Mouse (Mus musculus) kidney, adult 2 months (tissue): ENCODE results near the gene Ccdc142. TPM values are rescaled to one million over a fixed set of nuclear protein-coding genes. Genes with fewer than 3 reads are reported as not detected.

ENCODE experiments used
- DNase-seq: peaks from one replicate; pipeline ENCODE4 v3.0.0; 2021
- H3K27ac ChIP-seq: fragments of 200-500 bp; 2 replicates; pipeline ENCODE4 v1.5.1; 2012; ENCODE audit warnings: low read depth, low read length, control low read depth, inconsistent platforms; ENCODE audit not compliant: insufficient read depth
- H3K27me3 ChIP-seq: fragments of 200-500 bp; replicated peaks from 2 replicates; pipeline ENCODE4 v1.6.1; 2012; ENCODE audit warnings: mild to moderate bottlenecking, moderate library complexity, low read length, inconsistent platforms; ENCODE audit not compliant: control insufficient read depth, insufficient read depth
- H3K36me3 ChIP-seq: fragments of 200-500 bp; 2 replicates; pipeline ENCODE4 v1.6.1; 2012; ENCODE audit warnings: mild to moderate bottlenecking, moderate library complexity, low read length, inconsistent platforms; ENCODE audit not compliant: control insufficient read depth, insufficient read depth
- H3K4me1 ChIP-seq: fragments of 200-500 bp; 2 replicates; pipeline ENCODE4 v1.6.1; 2011; ENCODE audit warnings: low read length; ENCODE audit not compliant: control insufficient read depth, insufficient read depth
- H3K4me3 ChIP-seq: fragments of 200-500 bp; 2 replicates; pipeline ENCODE4 v1.5.1; 2011; ENCODE audit warnings: mild to moderate bottlenecking, low read depth, low read length, control low read depth; ENCODE audit not compliant: insufficient read depth
- CTCF ChIP-seq: fragments of 200-500 bp; conservative IDR thresholded peaks from 2 replicates; pipeline ENCODE4 v1.5.1; 2011; ENCODE audit warnings: low read depth, mild to moderate bottlenecking, control low read depth, low read length, moderate library complexity, mixed read lengths; ENCODE audit not compliant: insufficient read depth, insufficient read length
- POLR2A ChIP-seq: fragments of 200-500 bp; IDR thresholded peaks from one replicate; pipeline ENCODE4 v1.6.1; 2011; ENCODE audit warnings: low read depth, low read length, control low read depth
- WGBS: fragments of 180-500 bp; shearing (Covaris S2); methylation state at CpG from one replicate; pipeline ENCODE4 v1.1.7; 2018; 5-methylcytosine and 5-hydroxymethylcytosine counted together
- polyA plus RNA-seq: library from polyadenylated mRNA; depleted of rRNA; stranded (reverse); fragments of >200 nt; gene quantifications from 2 replicates; pipeline ENCODE4 v1.2.3, GENCODE M21; 2012; rRNA removed

The Ccdc142 gene
- polyA plus RNA-seq, 1 experiment = 3.0 TPM

DNA sequence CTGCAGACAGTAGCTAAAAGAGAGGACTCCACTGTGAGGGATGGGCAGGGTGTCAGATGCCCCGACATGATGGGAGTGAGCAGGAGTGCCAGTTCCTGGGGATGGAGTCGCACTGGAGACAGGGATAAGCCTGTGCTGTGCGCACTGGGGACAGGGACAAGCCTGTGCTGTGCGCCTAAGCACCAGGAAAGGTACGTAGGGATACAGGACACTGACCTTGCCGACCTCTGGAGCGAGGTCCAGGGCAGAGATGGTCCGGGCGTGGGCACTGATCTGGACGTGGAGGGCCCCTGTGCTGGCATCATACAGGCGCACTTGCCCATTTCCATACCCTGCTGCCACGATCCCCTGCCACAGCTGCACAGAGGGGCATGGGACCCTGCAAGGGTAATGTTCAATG, 51.6 kb downstream of the Ccdc142 start:
- H3K4me1 ChIP-seq = no peaks in the 10 kb centered on the region
- no peak for DNase-seq
- WGBS = 79% methylated on average over 12 of the region's 12 CpGs
- H3K27me3 ChIP-seq = no peaks in the 10 kb centered on the region
- TF ChIP-seq POLR2A (no peak), CTCF (no peak)
- no peaks in the 10 kb centered on the region for H3K36me3 ChIP-seq
- H3K27ac ChIP-seq = no peak overlapping the region
- no peak overlapping the region for H3K4me3 ChIP-seq

DNA sequence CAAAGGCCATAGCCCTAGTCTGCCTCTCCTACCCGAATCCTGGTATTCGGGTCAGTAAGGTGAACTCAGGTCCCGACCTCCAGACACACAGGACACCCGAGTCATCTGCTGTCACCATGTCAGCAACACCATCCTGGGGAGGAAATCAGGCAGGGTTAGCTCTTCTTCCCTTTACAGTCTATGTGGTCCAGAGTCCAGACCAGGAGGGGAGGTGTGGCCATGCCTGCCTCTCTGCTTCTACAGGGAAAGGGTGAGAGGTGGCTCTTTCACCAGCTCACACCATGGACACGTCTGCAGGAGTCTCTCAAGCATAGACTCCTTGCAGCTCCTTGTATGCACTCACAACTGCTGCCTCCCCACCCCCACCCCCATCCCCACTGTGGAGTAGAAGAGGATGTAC, 52.1 kb downstream of the Ccdc142 start:
- TF ChIP-seq POLR2A = no peak
- TF ChIP-seq CTCF = no peak
- WGBS = 59% methylated on average over 5 of the region's 5 CpGs
- DNase-seq = no peak
- no peaks in the 10 kb centered on the region for H3K36me3 ChIP-seq
- no peak overlapping the region for H3K4me3 ChIP-seq
- H3K27ac ChIP-seq = no peak overlapping the region
- H3K4me1 ChIP-seq = no peaks in the 10 kb centered on the region
- no peaks in the 10 kb centered on the region for H3K27me3 ChIP-seq

- TF ChIP-seq CTCF = no peak
- TF ChIP-seq POLR2A = no peak
- H3K36me3 ChIP-seq = no peaks in the 10 kb centered on the region
- no peak overlapping the region for H3K27ac ChIP-seq
- 13% methylated on average over 23 of the region's 23 CpGs for WGBS
- H3K4me3 ChIP-seq = peak overlapping the region; percentile 68
- no peak for DNase-seq
- H3K27me3 ChIP-seq = no peaks in the 10 kb centered on the region
- no peaks in the 10 kb centered on the region for H3K4me1 ChIP-seq
Observed at GRCm38 (mm10) chr6:83155552-83156238, 54.3 kb downstream of the Ccdc142 start.

GRCm38 (mm10) chr6:83156259-83156684, 54.9 kb downstream of the Ccdc142 start, which contains the start of the genes Wdr54 and 1700003E16Rik:
Gene Wdr54 (minus strand): TSS chr6:83156397.
Gene 1700003E16Rik (plus strand): TSS chr6:83156404.
- Histone ChIP-seq H3K4me3 (peak within 1 kb of the TSS; percentile 68), H3K4me1 (no peaks in the 10 kb centered on the region), H3K27me3 (no peaks in the 10 kb centered on the region), H3K36me3 (no peaks in the 10 kb centered on the region), H3K27ac (no peak within 1 kb of the TSS)
- peak; percentile 64 for DNase-seq
- WGBS = 2% methylated on average over 32 of the region's 32 CpGs
- TF ChIP-seq POLR2A (no peak), CTCF (no peak)

Other genes starting within 250 kb of the Ccdc142 start
- 0.12 and 0.28 TPM in 2 replicates for gene Sema4f, start 161.8 kb upstream of the Ccdc142 start, polyA plus RNA-seq
- gene M1ap, start 154.7 kb upstream of the Ccdc142 start, polyA plus RNA-seq = 0.16 and 0.22 TPM in 2 replicates
- 4.3 and 4.5 TPM in 2 replicates for gene Dok1, start 68.1 kb upstream of the Ccdc142 start, polyA plus RNA-seq
- gene Loxl3, start 67.4 kb upstream of the Ccdc142 start, polyA plus RNA-seq = 3.1 and 3.6 TPM in 2 replicates
- gene Aup1, start 47.1 kb upstream of the Ccdc142 start, polyA plus RNA-seq = 442 and 596 TPM in 2 replicates
- 39.6 and 40.2 TPM in 2 replicates for gene Htra2, start 46.3 kb upstream of the Ccdc142 start, polyA plus RNA-seq
- gene Dqx1, start 43.8 kb upstream of the Ccdc142 start, polyA plus RNA-seq = 8.8 and 11.0 TPM in 2 replicates
- 0.34 and 0.36 TPM in 2 replicates for gene Tlx2, start 31.3 kb upstream of the Ccdc142 start, polyA plus RNA-seq
- 18.6 and 20.5 TPM in 2 replicates for gene Pcgf1, start 23.7 kb upstream of the Ccdc142 start, polyA plus RNA-seq
- gene Lbx2, start 15.2 kb upstream of the Ccdc142 start, polyA plus RNA-seq = 1.4 and 2.5 TPM in 2 replicates
- 4.3 and 4.4 TPM in 2 replicates for gene Gm42688, start within 50 bp of the Ccdc142 start, polyA plus RNA-seq
- gene Mrpl53, start 7.4 kb downstream of the Ccdc142 start, polyA plus RNA-seq = 91.1 and 91.7 TPM in 2 replicates
- 35.5 and 42.3 TPM in 2 replicates for gene Mogs, start 13.9 kb downstream of the Ccdc142 start, polyA plus RNA-seq
- 203 and 259 TPM in 2 replicates for gene Wbp1, start 20.0 kb downstream of the Ccdc142 start, polyA plus RNA-seq
- 19.0 and 29.8 TPM in 2 replicates for gene Ino80b, start 23.8 kb downstream of the Ccdc142 start, polyA plus RNA-seq
- 73.6 and 96.1 TPM in 2 replicates for gene Rtkn, start 33.9 kb downstream of the Ccdc142 start, polyA plus RNA-seq
- gene Wdr54, start 54.8 kb downstream of the Ccdc142 start, polyA plus RNA-seq = 4.4 and 4.7 TPM in 2 replicates
- gene 1700003E16Rik, start 54.8 kb downstream of the Ccdc142 start, polyA plus RNA-seq = 1.4 and 1.6 TPM in 2 replicates
- 93.1 and 117 TPM in 2 replicates for gene Dctn1, start 64.3 kb downstream of the Ccdc142 start, polyA plus RNA-seq
- 3.3 TPM in 2 replicates for gene Slc4a5, start 118.2 kb downstream of the Ccdc142 start, polyA plus RNA-seq
- gene Mthfd2, start 224.3 kb downstream of the Ccdc142 start, polyA plus RNA-seq = 2.3 and 2.4 TPM in 2 replicates
- gene Mob1a, start 224.4 kb downstream of the Ccdc142 start, polyA plus RNA-seq = 17.9 and 23.5 TPM in 2 replicates
- 85.2 and 125 TPM in 2 replicates for gene Bola3, start 247.5 kb downstream of the Ccdc142 start, polyA plus RNA-seq